Mouse (Mus musculus) megakaryocyte, embryonic 14.5 days (primary cell): ENCODE results near the gene Crybg1.

Source experiments
- FLI1 ChIP-seq: IDR thresholded peaks from 2 replicates; pipeline ENCODE4 v1.6.1; 2012; ENCODE audit warnings: low read length, inconsistent platforms, mixed read lengths
- GATA1 ChIP-seq: IDR thresholded peaks from 3 replicates; pipeline ENCODE4 v1.6.1; 2012; ENCODE audit warnings: mixed read lengths, low read length, inconsistent platforms, borderline replicate concordance

GRCm38 (mm10) chr10:43997276-43997675 lies 151.4 kb downstream of the Crybg1 start:
- no peak for TF ChIP-seq GATA1
- no peak for TF ChIP-seq FLI1
